Mouse (Mus musculus): ENCODE data around the gene Otop2.

The Otop2 gene

DNA sequence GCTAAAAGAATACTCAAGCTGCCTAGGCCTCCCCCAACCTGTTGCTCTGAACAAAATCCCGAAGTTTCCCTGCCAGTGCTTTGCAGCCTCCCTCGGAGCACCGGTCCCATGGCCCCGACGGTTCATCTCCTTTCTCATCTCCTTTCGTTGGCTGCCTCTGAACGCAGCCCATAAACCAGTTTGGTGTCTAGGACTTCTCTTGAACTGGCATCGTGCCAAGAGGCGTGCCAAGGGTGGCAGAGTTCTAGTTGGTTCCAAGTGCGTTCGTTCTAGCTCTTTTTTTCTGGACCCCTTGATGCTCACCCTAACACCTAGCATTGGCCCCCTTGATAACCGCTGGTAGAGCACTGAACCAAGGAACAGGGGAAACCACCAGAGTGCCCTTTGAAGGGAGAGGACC is 28.3 kb downstream of the Otop2 start:
- in situ Hi-C loops (cut with MboI; ENCODE audit: unreplicated experiment in 2 of 2), result loop anchor here in 1 of 2 experiments (25.0 kb wide), 1 partner anchor 1177 kb away; no protein-coding TSS in a partner anchor

DNA sequence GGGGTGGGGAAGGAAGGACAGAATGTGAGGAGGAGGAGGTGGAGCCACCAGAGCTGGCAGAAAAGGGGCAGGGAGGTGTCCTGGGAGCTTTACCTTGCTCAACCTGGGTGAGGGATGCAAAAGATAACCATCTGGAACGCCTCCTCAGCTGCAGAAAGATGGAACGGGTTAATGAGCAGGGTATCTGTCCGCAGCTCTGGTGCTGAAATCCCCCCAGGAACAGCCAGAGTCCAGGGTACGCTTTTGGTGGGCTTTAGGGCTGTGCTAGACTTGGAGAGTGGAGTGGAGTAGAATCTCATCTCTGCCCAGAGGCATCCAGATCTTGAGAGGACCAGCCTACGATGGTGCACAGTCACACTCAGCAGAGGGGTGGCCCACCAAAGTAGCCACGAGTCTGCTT is 29.2 kb downstream of the Otop2 start:
- in situ Hi-C loops (cut with MboI; ENCODE audit: unreplicated experiment in 2 of 2), result loop anchor here in 1 of 2 experiments (25.0 kb wide), 1 partner anchor 1176 kb away; no protein-coding TSS in a partner anchor

- in situ Hi-C loops (cut with MboI; ENCODE audit: unreplicated experiment in 2 of 2), result loop anchor here in 1 of 2 experiments (25.0 kb wide), 1 partner anchor 1175 kb away; no protein-coding TSS in a partner anchor
Measured at GRCm38 (mm10) chr11:115337350-115337749, 30.4 kb downstream of the Otop2 start.

- in situ Hi-C loops (cut with MboI; ENCODE audit: unreplicated experiment in 2 of 2), result loop anchor here in 1 of 2 experiments (25.0 kb wide), 1 partner anchor 1174 kb away; no protein-coding TSS in a partner anchor
Measured at GRCm38 (mm10) chr11:115337826-115338225, 30.9 kb downstream of the Otop2 start.

- in situ Hi-C loops (cut with MboI; ENCODE audit: unreplicated experiment in 2 of 2), result loop anchor here in 1 of 2 experiments (25.0 kb wide), 1 partner anchor 1171 kb away; no protein-coding TSS in a partner anchor
Measured at GRCm38 (mm10) chr11:115341246-115341645, 34.3 kb downstream of the Otop2 start.

GRCm38 (mm10) chr11:115341866-115342265 is 34.9 kb downstream of the Otop2 start:
- in situ Hi-C loops (cut with MboI; ENCODE audit: unreplicated experiment in 2 of 2), result loop anchor here in 1 of 2 experiments (25.0 kb wide), 1 partner anchor 1170 kb away; no protein-coding TSS in a partner anchor

DNA sequence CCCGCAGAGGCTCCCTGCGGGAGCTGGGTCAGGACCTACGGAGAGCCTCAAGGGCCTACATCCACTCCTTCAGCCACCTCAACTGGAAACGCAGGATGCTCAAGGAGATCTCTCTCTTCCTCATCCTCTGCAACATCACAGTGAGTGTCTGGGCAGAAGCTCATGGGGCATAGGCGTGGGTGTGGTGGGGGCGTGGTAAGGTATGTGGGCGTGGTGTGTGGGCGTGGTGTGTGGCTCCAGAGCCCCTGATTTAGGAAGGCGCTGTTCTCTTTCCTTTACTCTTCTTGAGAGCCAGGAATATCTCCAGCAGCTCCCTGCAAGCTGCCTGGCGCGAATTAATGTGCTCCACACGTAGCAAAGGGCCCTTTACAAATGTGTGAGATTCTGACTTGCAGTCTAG is 38.0 kb downstream of the Otop2 start:
- in situ Hi-C loops (cut with MboI; ENCODE audit: unreplicated experiment in 2 of 2), result loop anchor here in 1 of 2 experiments (25.0 kb wide), 1 partner anchor 1167 kb away; no protein-coding TSS in a partner anchor

DNA sequence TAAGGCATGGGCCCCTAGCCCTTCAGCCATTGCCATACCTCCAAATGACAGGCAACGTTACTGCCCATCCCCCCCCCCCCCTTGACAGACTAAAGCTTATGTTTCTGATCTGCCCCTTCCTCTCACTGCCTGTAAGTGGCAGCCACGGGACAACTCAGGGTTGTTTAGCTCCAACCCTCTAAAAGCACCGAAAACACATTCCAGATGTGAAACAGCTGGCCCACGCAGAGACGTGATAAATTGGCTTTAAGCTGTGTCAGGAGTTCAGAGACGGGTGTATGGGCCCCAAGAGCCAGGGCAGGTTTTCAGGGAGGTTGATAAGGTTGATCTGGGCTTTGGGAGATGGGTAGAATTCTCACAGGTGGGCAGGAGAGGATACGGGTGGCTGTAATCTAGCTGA is 38.6 kb downstream of the Otop2 start:
- in situ Hi-C loops (cut with MboI; ENCODE audit: unreplicated experiment in 2 of 2), result loop anchor here in 1 of 2 experiments (25.0 kb wide), 1 partner anchor 1167 kb away; no protein-coding TSS in a partner anchor

GRCm38 (mm10) chr11:115348681-115349248 is 41.8 kb downstream of the Otop2 start:
- in situ Hi-C loops (cut with MboI; ENCODE audit: unreplicated experiment in 2 of 2), result loop anchor here in 1 of 2 experiments (25.0 kb wide), 1 partner anchor 1164 kb away; no protein-coding TSS in a partner anchor

DNA sequence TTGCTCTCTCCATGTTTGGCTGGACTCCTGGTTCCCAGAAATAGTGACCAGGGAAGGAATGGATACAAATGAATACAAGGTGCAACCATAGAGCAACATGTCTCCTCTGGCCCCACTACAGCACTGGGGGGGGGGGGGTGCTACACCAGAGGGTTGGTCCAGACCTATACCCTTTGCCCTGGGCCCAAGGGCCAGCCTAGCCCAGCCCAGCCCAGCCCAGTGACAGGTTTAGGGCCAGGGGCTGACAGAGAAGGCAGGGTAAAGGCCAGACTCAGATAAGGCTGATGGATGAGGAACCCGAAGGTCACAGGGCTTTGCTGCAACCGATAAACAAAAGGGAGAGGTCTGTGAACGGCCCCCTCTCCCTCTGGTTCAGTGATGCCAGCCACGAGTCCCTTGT is 43.0 kb downstream of the Otop2 start:
- in situ Hi-C loops (cut with MboI; ENCODE audit: unreplicated experiment in 2 of 2), result loop anchor here (5.0 to 25.0 kb wide), 7 partner anchors 148 to 1162 kb away; partner anchors contain the start of genes Caskin2 (in 1 of the 2), Llgl2 (in 1 of the 2), Mif4gd (in 1 of the 2) and Slc9a3r1 (in 1 of the 2)

- in situ Hi-C loops (cut with MboI; ENCODE audit: unreplicated experiment in 2 of 2), result loop anchor here (5.0 to 25.0 kb wide), 6 partner anchors 151 to 459 kb away; partner anchors contain the start of genes Caskin2 (in 1 of the 2), Llgl2 (in 1 of the 2), Mif4gd (in 1 of the 2) and Slc9a3r1 (in 1 of the 2)
Measured at GRCm38 (mm10) chr11:115353375-115353774, 46.4 kb downstream of the Otop2 start.

DNA sequence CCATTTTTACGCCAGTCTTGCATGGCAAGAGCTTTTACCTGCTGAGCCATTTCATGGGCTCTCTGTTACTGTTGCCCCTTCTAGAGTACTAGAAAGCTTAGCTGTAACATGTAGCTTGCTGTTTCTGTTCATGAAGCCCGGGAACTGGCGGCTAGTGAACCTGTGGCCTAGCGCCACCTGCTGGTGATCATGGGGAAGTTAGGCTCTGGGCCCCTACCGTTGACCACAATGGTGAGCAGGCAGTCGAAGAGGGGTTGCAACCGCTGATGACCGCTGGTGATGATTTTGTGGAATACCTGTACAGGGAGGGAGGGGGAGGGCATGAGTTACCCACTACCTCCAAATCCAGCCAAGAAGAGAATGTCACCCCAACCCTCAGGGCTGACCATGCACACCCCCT is 47.2 kb downstream of the Otop2 start:
- in situ Hi-C loops (cut with MboI; ENCODE audit: unreplicated experiment in 2 of 2), result loop anchor here (5.0 to 25.0 kb wide), 6 partner anchors 152 to 458 kb away; partner anchors contain the start of genes Caskin2 (in 1 of the 2), Llgl2 (in 1 of the 2), Mif4gd (in 1 of the 2) and Slc9a3r1 (in 1 of the 2)

- in situ Hi-C loops (cut with MboI; ENCODE audit: unreplicated experiment in 2 of 2), result loop anchor here (5.0 to 25.0 kb wide), 8 partner anchors 114 to 454 kb away; partner anchors contain the start of genes Caskin2 (in 1 of the 2), Llgl2 (in 1 of the 2), Mif4gd (in 1 of the 2) and Slc9a3r1 (in 1 of the 2)
Measured at GRCm38 (mm10) chr11:115358468-115358867, 51.5 kb downstream of the Otop2 start.

- in situ Hi-C loops (cut with MboI; ENCODE audit: unreplicated experiment in 2 of 2), result loop anchor here (5.0 to 25.0 kb wide), 8 partner anchors 113 to 453 kb away; partner anchors contain the start of genes Caskin2 (in 1 of the 2), Llgl2 (in 1 of the 2), Mif4gd (in 1 of the 2) and Slc9a3r1 (in 1 of the 2)
Measured at GRCm38 (mm10) chr11:115359293-115359692, 52.3 kb downstream of the Otop2 start.

DNA sequence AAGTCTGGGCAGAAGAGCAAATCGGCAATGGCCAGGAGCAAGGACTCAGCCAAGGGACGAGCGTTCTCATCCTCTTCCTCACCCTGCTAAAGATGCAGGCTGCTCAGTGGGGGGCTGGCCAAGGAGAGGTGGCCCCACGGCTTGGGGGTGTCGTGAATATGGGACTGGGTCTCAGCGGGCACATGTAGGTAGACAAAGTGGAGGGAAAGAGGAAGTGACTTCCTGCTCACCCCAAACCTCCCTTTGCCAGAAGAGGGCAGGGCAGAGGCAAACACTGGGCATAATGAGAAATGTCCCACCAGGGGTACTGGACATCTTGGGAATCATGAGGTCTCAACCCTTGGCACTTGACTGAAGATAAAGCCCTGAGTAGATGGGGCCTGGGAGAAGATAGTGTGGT is 52.8 kb downstream of the Otop2 start:
- in situ Hi-C loops (cut with MboI; ENCODE audit: unreplicated experiment in 2 of 2), result loop anchor here (5.0 to 25.0 kb wide), 9 partner anchors 113 to 453 kb away; partner anchors contain the start of genes Caskin2 (in 2 of the 2), Tsen54 (in 2 of the 2), Llgl2 (in 1 of the 2) and Mif4gd (in 1 of the 2)

GRCm38 (mm10) chr11:115364136-115364535 is 57.2 kb downstream of the Otop2 start:
- in situ Hi-C loops (cut with MboI; ENCODE audit: unreplicated experiment in 2 of 2), result loop anchor here (5.0 to 25.0 kb wide), 3 partner anchors 108 to 448 kb away; partner anchors contain the start of genes Caskin2 (in 2 of the 2), Tsen54 (in 2 of the 2) and Llgl2 (in 1 of the 2)

DNA sequence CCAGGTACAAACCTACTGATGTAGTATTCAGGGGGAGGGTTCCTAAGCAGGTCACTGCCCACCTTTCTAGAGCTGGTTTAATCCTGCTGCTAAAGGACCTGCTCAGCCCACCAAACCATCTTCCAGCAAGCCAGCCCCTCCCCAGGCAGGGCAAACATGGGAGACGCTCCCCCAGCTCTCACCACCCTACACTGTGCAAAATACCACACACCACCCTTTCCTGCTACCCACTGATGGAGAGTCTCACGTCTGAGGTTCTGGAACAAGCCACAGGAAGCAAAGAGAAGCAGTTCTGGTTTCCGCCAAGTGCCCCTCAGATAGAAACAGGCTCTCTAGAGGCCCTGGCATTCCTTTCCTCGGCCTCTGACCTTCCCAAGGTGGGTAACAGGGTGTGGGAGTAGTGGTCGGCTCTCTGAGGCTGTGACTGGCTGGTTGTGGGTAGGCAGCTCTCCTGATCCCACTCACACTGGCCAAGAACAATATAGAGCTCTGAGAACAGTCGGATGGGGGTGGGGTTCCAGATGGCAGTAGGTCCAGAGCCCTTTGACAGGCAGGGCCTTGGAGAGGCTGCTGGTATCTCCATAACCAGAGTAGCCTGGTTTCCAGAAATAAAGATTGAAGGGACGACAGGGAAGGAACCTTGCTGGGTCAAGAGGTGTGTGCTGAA is 59.2 kb downstream of the Otop2 start:
- in situ Hi-C loops (cut with MboI; ENCODE audit: unreplicated experiment in 2 of 2), result loop anchor here (5.0 to 25.0 kb wide), 2 partner anchors 36 to 446 kb away; partner anchors contain the start of genes Mrpl58 (in 2 of the 2), Caskin2 (in 1 of the 2), Llgl2 (in 1 of the 2) and Tsen54 (in 1 of the 2)

GRCm38 (mm10) chr11:115366706-115367394 is 59.9 kb downstream of the Otop2 start:
- in situ Hi-C loops (cut with MboI; ENCODE audit: unreplicated experiment in 2 of 2), result loop anchor here (5.0 to 25.0 kb wide), 2 partner anchors 35 to 445 kb away; partner anchors contain the start of genes Mrpl58 (in 2 of the 2), Caskin2 (in 1 of the 2), Llgl2 (in 1 of the 2) and Tsen54 (in 1 of the 2)

GRCm38 (mm10) chr11:115367395-115367944 is 60.5 kb downstream of the Otop2 start, which contains the start of gene Hid1:
TSS of gene Hid1 (minus strand) at chr11:115367756.
- in situ Hi-C loops (cut with MboI; ENCODE audit: unreplicated experiment in 2 of 2), result loop anchor here (5.0 to 25.0 kb wide), 2 partner anchors 35 to 445 kb away; partner anchors contain the start of genes Mrpl58 (in 2 of the 2), Caskin2 (in 1 of the 2), Llgl2 (in 1 of the 2) and Tsen54 (in 1 of the 2)
